Mouse (Mus musculus) cerebellum, adult 9-10 months (tissue): Measurements from ENCODE around the gene Hrh2.

Source experiments
- DNase-seq: peaks from one replicate; pipeline ENCODE4 v3.0.0; 2022

Hrh2 gene

DNA sequence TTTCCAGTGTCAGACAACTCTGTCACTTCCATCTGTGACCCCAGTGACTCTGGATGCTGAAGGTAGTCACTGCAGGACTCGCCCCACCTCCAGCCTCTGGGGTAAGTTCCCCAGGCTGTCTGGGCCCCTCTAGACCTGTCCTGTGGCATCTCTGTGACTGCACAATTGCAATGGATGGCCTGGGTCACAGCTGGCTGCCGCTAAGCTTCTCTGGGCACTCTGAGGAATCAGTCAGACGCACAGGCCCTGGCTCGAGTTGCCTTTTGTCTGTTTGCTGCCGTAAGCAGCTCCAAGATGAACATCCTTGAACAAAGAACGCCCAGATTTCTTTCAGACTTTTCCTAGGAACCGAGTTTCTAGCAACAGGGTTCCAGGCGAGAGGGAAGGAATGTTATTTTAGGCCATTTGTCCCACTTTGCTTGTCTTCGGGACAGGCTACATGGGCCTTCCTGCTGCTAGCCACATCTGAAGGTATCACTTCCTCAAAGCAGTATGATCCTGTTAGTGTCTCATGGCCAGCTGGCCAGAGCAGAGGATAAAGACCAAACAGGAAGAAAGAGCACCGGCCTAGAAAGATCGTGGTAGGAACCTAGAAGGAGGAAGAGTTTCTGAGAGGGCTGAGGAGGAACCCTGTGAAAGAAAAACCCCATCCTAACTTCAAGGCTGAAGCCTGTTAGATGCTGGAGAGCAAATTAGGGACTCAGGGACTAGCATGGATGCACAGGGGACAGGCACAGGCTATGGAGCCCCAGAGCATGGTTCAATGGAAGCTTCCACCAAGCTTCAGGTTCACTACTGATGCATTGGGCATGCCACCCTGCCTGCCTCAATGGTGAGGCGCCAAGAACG lies 31.2 kb downstream of the Hrh2 start:
- DNase-seq: no peak

DNA sequence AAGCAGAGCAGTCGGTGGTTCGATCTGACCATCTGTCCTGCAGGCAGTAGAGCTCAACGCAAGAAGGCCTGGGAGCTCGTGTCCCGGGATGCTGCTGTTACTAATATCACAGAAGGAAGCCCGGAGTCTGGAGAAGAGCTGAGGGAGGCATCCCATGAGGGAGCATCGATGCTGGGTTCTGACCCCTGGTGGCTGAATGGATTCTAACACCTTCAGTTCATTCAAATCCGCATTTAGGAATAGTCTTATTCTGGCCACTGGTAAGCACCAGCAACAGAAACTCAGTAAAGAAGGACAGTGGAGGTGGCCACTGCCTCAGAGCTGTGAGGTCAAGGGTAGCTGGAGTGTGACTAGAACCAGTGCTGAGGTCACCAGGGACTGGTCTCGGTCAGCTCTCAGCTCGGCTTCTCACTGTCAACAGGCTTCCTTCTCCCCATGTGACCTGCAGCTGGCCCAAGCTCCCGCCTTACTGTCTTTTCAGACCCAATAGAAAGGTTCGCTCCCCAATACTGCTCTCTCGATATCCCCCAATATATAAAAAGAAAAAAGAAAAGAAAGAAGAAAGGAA lies 36.1 kb downstream of the Hrh2 start:
- peak; percentile 62 for DNase-seq

DNA sequence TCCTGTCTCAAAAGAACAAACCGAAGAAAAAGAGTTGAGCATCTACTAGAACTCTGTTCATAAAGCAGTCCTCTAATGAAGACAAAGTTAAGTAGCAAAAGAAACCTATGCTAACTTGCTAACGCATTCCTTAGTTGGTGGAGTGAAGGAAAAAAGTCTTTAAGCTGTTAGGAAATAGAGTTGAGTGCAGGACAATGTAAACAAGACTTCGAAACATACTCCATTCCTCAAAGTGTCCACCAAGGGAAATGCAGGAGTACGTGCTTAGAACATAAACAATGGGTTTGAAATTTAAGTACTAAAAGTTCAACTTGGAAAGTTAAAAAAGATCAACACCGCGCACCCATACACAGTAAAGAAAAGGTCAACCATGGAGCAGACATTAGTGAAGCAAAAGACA lies 38.2 kb downstream of the Hrh2 start:
- no peak for DNase-seq

DNA sequence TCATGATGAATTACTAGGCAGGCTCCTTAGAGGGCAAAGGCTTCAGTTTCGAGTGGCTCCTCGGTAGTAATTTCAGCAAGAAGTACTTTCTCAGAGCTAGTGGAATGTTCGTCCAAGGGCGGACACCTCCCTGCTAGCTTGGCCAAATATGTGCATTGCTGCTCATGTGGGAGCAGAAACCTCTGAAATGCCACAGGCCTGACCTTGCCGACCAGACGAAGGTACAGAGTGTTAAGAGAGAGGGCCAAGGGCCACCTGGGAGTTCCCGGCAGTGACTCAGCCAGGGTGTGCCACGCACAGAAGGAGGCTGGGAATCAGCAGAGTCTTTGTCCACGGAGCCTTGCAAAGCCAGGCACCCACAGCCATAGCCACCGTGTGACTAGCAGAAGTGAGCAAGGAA lies 39.9 kb downstream of the Hrh2 start:
- no peak for DNase-seq

DNA sequence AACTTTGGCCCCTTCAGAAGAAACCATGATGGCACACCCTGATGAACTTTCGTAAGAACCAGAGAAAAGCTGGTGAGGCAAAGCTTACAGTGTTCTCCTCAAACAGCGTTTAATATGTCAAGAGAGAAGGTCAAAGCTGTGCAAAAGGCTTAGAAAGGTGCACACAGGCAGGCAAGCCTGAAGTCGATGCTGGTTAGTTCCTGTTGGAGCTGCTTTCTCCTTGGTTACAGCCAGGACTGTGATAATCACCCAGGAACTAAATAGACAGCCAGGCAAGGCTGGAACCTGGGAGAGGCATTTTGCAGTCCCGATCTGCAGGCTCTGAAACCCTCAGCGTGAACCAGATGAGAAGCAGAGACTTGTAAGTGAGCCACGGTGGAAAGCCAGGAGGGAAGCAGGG lies 45.6 kb downstream of the Hrh2 start:
- no peak for DNase-seq

DNA sequence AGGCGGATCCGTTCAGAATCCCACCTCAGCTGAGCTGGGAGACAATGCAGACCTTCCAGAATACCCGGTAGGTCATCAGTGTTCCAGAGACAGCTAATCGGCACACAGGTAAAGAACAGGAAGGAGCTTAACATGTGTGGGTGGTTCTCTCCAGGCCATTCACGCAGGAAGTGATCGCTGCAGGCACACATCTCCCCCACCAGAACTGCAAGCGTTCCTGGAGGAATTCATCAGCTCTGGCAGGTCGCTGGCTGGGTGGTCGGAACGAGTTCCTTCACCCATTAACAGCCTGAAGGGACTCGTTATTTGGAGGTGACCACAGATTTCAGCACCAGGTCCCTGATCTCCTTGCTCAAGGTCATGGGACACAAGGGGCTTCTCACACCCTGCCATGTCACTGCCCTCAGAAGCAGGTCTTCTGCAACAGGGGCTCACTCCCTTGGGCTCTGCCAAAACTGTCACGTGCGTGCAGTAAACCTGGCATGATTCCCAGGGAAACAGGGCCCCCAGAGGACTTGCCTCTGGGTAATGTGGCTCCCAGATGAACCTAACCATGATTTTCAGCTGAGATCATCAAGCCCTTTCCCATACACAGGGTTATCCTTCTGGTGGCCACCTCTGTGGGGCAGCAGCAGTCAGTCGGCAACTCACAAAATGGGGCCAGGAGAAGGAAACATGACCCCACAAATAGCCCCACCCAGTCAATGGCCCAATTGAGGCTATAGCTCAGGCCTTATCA lies 46.8 kb downstream of the Hrh2 start:
- DNase-seq: no peak

DNA sequence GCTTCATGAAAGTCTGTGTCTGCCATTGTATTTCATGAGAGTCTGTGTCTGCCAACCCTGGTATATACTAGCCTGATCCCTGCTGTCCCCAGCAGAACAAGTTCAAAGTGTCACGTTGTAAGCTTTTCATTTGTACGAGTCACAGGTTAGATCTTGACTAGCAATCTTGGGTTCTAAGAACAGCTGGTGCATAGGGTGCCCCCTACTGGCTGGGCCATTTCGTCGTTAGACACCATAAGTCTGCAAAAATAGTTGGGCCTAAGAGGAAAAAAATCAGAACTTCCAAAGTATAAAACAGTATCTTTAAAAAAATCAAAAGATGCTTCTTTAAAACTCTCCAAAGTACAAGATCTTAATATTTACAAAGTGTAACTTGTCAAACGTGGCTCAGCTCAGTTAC lies 50.5 kb downstream of the Hrh2 start:
- DNase-seq: peak; percentile 16

DNA sequence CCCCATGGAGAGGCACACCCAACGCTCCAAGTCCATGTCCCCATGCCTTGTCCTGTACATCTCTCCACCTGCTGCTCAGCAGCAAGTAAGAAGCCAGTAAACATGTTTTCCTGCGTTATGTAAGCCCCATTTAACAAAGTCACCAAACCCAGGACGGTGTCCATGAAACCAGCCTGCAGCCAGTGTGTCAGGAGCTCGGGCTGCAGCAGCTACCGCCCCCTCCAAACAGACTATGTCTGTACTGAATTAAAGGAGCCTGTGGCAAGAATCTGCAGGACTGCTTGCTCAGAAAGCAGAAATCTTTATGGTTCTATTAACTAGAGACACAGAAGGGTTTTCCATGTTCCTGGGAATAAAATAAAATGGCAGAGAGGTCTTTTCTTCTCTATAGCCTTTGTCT lies 53.3 kb downstream of the Hrh2 start:
- no peak for DNase-seq

DNA sequence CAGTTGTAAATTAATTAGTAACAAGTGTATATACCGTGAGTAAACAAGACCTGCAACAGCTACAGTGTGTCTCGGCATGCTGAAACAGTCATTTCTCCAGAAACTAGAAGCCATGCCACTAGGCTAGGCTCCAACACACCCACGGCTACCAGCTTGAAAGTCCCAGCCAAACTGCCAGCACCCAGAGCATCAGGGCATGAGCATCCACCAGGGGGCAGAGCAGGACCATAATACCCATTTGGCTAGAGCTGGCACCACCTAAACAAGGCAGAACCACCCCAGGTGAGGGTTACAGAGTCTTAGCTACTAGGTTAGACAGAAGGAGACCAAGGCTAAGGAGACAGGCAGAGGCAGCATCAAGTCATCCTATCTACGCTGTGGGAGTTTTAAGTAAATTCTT lies 55.6 kb downstream of the Hrh2 start:
- DNase-seq: peak; percentile 97

DNA sequence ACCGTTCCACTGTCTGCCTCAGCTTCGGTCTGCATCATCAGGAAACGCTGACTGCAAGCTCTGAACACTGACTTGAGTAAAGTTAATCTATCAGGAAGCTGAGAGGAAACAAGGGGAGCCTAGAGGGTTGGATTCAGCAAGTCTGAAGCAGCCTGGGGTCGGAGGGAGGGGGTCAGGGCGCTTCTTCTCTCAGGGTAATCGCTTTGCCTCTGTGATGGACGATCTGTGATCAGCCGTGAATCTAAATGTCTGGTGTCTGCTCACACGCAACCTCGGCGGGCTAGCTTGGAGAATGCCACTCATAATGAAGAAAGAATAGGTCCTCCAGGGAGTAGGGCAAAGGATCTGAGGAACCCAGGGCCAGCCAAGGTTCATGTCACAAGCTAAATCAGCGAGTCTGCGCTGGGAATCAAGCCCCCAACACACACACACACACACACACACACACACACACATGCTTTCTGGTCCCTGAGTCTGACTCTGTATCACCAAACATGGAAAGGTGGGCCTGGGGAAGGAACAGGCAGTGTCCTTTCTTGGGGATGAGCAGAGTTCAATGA lies 56.6 kb downstream of the Hrh2 start:
- no peak for DNase-seq

DNA sequence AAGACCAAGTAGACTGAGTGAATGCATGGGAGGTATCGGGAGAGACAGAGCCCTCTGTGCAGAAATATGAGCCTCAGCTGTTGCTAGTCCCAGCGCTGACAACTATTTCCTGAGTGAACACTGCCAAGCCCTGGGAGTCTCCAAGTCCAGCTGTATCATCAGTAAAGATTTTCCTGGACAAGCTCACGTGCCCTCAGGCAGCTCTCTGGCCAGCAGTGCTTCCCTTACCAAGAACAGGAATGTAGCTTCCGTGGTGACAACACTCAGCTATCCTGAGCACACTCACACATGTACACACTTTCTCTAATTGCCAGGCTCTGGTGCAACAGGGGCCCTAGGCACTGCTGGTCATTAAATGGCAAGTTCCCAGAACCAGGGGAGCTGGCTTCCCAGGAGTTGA lies 57.1 kb downstream of the Hrh2 start:
- DNase-seq: peak; percentile 29

DNA sequence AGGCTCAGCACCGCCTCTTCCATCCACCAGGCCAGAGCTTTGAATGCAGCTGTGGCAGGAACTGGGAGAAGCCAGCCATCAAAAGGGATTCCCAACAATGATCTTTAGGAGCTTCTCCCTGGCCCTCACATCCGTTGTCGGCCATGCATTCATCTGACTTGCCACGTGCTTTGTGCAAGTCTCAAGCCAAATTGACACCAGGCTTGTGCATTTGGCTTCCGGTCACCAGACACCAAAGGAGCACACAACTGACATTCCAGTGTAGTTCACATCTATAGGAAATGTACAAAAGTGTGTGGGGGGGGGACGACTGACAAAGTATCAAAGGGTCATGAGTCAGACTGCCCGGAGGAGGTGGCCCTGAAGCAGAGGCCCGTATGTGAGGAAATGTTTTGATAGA lies 58.4 kb downstream of the Hrh2 start:
- DNase-seq: peak; percentile 13

DNA sequence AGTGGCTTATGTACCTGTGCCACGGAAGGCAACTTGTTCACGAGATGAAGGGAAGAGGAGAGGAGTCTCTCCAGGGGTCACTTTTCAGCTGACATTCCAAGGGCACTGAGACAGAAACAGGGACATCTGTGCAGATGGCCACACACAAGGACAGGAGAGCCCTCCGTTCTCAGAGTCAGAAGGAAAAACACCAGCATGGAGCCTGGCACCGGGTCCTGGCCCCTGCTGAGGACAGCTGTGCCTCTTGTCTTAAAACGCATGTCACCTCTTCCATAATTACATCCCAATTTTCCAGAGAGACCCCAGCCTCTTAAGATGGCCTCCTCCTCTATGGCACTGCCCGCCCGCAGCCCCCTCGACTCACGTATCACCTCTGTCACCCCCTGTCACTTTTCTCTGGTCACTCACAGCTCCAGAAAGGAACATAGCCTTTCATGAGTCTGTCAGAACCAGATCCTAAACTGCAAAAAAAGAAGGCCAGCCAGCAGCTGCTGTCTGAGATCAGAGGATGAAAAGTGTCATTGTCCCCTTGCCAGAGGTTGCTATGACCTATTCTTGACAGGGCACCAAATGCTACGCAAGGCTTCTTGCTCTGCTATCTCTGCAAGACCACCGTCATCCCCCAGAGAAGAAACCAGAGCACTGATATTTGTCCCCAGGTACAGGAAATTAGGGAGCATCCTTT lies 59.8 kb downstream of the Hrh2 start:
- DNase-seq: peak; percentile 45

DNA sequence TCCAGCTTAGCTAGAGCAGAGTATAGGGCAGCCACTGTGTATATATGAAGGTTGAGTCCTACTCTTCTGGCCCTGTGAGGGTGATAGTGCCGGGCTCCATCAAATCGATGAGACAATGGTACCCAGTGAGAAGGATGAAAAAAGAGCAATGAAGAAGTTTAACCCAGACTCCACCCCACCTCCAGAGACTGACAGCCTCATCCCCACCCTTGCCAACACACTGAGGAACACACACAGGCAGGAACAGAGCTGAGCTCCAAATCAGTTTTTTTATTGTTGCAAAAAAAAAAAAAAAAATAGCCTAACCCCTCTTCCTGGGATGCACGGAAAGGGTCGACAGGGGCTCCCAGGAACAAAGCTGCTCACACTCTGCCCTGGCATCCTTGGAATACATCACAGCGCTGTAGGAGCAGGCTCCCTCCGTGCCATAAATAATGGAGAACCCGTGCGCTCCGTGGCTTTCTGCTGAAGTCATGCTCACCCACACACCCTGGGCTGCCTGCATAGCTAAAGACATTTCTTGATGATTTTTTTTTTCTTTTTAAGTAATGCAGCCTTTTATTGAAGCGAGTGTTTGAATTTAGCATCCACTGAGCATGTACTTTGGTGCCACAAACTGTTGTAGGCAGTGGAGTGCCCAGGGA lies 65.8 kb downstream of the Hrh2 start:
- peak; percentile 18 for DNase-seq

DNA sequence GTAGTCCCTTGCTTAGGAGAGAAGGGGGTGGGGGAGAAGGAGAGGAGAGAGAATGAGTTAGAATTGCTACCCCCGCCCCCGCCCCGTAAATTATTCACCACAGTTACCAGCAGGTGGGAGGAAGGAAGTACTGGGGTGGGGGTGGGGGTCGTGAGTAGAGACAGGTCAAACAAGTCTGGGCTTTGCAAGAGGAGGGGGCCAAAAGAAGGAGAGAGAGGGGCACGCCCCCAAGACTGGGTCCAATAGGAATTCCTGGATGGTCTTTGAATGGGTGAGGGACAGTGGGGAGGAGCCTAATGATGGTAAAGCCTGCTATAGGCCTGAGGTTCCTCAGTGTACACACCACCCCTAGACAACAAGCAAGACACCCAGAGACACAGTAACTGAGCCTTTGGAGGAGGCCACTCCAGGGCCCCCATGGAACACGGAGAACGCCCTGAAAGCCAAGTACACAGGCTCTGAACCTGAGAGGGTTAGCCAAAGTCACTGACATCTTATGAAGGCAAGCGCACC lies 66.4 kb downstream of the Hrh2 start:
- DNase-seq: peak; percentile 17

DNA sequence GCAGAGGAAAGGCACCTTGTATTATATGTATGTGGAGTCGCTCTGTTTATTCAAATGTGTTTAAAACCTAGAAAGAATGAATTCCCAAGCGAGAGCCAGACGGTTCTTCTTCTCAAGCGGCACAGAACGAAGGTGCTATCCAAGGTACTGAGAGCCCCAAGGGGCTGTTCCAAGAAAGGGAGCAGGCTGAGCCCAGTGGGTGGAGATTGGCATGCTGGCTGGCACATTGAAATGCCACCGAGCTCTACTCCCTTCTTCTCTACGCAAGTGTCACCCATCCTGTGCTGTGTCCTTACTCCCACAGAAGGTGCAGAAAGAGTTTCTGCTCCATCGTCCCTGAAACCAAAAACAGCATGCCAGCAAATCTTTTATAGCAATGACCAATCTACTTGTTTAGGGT lies 68.4 kb downstream of the Hrh2 start:
- DNase-seq: no peak

DNA sequence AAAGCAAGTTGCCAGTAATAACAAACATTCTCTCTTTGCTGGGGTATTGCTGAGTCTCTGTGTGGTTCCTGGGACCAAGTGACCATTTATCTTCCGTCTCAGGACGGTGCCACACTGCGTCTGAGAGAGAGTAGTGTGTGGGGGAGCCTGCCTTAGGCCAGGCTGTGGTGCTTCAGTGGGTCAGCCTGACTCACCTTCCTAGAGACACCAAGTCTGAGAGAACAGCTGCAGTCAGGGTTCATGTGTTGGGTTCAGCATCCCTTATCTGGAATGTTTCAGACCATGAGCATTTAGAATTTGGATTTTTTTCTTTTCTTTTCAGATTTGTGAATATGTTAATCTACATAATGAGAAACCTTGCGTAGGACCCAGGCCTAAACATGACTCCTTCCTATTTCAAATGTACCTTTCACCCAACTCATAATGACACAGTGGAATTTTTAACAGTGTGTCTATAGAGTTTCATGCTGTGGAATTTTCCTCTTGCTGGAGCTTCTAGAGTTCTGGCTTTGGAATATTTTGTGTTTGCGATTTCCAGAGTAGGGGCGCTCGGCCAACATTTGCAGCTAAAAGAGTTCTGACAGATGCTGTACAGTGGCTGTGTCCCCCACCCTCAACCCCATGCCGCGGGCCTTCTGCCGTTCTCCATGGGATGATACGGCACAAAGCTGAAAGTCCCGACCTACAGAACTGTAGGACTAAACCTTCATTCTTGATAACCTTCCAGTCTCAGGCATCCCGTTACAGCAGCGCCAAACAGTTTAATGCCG lies 71.0 kb downstream of the Hrh2 start:
- no peak for DNase-seq

DNA sequence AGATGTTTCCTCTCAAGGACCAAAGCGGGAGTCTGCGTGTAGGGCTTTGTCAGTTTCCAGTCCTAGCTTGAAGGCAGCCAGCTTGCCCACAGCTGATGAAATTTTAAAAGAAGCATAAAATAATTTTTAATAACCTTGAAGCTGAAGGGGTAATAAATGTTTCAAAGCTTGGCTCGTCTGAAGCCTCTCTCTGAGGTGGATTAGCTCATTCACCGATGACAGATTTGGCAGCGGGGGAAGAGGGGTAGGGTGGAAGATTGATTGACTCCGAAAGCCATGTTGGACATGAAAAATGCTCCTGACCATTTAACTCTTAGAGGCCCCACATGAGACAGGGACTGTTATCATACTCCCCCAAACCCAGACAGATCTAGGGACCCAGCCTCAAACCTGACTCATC lies 71.7 kb downstream of the Hrh2 start:
- DNase-seq: no peak

DNA sequence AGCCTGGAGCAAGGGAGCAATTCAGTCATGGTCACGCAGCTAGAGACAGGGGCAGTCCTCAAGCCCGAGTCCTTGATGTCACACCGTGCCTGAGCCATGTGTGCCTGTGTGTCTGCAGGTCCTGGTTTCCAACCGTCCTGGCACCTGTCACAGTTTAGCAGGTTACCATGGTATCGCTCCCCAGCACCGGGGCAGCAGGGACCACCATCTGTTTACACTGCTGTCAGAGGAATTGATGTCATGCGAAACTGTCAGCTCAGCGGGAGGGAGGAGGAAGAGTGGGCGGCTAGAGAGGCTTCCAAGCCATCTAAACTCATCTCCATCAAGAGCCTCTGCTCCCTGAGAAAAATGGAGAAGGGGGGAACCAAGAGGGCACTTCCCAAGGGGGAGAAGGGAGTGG lies 74.5 kb downstream of the Hrh2 start:
- DNase-seq: peak; percentile 98

DNA sequence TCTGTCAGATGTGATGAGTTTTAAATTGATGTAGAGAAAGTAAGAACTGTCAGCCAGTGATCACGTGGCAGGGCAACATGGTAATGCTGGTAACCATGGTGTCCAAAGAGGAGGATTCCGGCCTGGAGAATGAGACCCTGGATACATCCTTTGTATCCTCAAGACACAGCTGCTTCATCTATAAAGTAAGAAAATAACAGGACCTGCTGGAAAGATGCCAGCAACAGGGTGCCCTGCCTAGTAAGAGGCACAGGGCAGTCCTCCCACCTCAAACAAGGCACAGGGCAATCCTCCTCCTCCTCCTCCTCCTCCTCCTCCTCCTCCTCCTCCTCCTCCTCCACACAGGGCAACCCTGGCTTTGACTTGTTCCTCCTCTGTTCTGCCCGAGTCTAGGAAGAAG lies 77.2 kb downstream of the Hrh2 start:
- no peak for DNase-seq

DNA sequence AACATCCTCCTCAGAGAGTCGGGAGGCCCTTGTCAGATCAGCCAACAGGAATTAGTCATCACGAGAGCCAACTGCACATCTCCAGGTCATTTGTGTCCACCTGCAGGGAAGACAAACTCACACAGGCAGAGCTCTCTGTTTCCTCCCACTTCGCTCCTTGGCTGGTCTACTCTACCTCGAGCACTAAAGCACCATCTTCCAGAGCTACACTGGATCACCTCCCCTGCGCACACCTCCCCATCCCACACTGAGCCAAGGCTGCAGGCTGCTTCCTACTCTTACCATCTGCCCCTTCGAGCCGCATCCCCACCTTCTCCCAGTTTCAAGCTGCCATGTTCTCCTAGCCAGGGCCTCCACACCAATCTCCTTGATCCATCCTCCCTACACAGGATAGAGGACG lies 77.7 kb downstream of the Hrh2 start:
- DNase-seq: peak; percentile 81

DNA sequence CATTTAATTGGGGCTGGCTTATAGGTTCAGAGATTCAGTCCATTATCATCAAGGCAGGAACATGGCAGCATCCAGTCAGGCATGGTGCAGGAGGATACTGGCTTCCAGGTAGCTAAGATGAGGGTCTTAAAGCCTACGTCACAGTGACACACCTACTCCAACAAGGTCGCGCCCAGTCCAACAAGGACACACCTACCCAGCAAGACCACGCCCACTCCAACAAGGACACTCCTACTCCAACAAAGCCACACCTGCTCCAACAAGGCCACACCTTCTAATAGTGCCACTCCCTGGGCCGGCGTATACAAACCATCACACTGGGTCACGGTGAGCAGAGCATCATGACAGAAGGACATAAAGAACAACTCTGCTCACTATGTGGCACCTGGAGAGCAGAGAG lies 80.1 kb downstream of the Hrh2 start:
- no peak for DNase-seq
